Mouse (Mus musculus): ENCODE results near the gene Mlx.

Gene Mlx

DNA sequence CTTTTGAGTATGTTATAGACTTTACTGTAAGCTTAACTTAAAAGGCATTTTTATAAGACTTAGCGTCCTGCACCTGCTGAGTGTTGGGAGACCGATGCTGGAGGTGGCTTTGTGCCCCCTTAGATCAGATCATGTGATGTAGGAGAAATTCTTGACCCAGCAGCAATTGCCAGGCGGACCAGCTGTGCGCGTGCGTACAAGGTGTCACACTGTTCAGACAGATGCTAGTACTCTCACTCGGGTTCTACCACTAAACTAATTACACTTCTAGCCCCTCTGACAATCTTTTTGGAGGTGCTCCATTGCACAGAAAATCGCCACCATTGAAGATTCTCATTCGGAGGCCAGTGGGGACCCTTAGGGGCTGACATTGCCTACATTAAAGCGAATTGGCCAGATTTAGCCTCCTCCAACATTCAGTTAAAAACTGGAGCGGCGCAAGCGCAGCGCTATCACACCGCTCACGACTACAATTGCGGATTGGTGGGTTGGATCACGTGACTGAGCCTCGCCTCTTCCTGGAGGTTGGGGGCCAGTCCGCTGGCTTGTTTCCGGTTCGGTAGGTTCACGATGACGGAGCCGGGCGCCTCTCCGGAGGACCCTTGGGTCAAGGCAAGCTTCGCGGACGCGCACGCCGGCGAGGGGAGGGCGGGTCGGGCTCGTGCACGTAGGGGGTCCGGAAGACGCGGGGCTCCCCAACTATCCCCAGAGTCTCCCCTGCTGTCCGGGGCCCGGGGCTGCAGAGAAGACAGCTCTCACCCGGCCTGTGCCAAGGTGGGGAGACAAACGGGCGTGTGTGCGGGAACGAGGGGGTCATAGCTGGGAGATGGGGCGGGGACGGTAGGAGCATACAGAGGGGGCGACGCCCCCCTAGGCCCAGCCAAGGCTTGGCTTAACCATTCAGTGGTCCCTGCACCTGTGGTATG lies at the start of gene Mlx:
TSS of gene Mlx (plus strand) at position 522 of the 926 bp plus-strand sequence.
- peak; percentile 84 to 90 for DNase-seq (ENCODE audit: low spot score in 2 of 2)

GRCm38 (mm10) chr11:101037795-101038194 lies 49.3 kb upstream of the Mlx start:
- no peak for DNase-seq (ENCODE audit: low spot score in 2 of 2)

- no peak for DNase-seq (ENCODE audit: low spot score in 2 of 2)
Observed at GRCm38 (mm10) chr11:101045826-101046225, 41.3 kb upstream of the Mlx start.

DNA sequence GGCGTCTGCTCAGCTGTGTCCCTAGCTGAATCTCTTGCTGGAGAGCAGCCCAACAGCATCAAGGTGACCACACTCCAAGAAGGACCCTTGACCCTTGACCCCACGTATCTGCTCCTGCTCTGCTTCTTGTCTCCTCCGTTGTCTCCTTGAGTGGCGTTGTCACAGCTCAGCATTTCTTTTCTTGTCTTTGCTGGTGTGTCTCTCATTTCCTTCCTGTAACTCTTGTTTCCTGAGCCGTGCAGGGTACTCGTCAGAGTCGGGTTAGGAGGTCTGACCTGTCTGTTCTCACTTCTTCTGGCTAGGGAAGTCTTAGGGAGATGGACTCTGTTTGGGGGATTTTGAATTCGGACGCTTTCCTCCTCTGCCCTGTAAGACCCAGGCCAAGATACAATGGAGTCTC lies 40.6 kb upstream of the Mlx start:
- no peak for DNase-seq (ENCODE audit: low spot score in 2 of 2)

DNA sequence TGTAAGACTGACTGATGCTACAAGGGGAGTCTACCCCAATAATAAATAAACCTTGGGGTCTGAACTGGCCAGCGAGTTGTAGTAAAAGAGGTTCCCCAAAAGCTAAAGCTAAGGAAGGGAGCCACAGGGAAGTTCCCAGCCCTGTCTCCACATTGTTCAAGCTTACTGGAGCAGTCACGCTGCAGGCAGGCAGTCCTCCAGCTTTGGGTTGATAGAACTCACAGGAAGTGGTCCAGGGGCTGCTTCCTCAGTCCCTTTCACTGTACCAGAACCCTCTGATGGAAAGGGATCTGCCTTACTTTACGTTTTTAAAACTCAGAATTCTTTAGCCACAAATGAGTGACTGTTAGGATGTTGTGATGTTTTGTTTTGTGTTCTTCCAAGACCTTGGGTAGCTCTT lies 39.6 kb upstream of the Mlx start:
- DNase-seq (ENCODE audit: low spot score in 2 of 2) = no peak

- DNase-seq (ENCODE audit: low spot score in 2 of 2) = no peak
Observed at GRCm38 (mm10) chr11:101050359-101050758, 36.7 kb upstream of the Mlx start.

DNA sequence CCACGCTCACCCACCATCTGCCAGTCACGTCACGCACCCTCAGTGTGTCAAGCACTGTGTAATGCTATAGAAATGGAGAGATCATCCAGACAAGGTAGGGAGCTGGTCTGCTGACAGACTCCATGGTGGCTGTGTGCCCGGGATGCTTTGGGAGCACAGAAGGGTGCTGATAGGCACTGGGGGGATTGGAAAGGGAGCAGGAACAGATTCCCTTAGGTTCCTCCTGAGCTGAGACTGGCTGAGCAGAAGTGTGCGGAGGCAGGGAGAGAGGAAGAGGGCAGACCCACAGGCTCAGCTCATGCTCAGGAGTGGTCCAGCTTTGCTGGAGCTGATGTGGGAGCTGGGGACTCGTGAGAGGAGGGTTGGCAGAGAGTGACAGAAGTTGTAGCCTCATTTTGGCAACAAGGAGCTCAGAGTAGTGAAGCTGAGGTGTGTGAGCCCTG lies 36.0 kb upstream of the Mlx start:
- DNase-seq (ENCODE audit: low spot score in 2 of 2) = no peak

DNA sequence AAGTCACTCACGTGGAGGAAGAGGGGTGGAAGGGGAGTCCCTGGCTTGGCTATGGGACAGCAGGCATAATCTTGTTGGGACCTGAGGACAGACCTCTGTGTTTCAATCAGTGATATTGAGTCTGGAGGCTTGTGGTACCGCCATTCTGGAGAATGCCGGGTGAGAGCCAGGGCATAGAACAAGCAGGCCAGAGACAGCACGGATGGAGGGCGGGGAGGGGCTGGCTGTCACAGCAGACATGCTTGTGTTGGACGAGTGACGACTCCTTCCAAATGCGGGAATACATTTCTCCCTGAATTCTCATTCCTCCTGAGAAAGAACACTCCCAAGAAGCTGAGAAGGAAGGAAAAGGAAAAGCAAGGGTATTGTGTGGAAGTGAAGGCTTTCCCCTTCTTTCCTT lies 35.5 kb upstream of the Mlx start:
- DNase-seq (ENCODE audit: low spot score in 2 of 2) = no peak

DNA sequence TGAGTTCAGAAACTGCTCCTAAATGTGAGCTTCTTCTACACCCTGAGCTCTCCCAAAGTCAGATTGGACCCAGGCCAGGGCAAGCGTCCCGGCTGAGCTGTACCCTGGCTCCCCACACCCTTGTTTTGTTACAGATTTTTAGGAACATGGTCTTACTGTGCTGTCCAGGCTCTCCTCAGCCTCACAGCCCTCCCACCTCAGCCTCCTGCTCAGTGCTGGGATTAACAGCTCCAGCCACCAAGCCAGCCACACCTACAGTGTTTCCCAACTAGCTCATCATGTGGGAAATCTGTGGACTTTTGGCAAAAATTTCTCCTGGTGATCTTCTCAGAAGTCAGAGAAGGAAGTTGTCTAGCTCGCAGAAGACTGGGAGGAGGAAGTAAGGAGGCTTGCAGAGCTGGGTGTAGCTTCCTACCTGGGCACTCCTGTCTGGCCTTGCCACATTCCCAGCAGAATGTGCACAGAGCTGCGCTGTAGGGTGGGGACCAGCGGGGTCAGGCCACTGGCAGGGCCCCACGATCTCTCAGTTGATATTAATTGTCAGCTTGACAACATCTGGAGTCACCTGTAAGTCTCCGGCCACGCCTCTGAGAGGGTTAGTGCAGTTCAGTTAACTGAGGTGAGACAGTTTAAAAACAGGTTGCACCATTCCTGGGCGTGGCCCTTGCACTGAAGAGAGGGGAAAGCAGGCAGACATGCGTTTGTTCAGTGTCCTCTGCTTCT lies 34.2 kb upstream of the Mlx start:
- peak; percentile 63 to 85 for DNase-seq (ENCODE audit: low spot score in 2 of 2)

DNA sequence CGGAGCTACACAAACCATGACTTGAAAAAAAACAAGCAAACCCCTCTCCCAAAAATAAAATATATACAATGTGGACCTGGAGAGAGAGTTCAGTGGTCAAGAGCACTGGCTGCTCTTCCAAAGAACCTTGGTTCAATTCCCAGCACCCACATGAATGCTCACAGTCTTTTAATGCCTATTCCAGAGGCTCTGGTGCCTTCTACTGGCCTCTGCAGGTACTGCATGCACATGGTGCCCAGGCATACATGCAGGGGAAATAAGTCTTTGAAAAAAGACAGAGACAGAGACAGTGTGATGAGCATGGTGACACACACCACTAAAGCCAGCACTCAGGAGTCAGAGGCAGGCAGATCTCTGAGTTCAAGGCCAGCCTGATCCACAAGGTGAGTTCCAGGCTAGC lies 33.1 kb upstream of the Mlx start:
- no peak for DNase-seq (ENCODE audit: low spot score in 2 of 2)

GRCm38 (mm10) chr11:101055418-101055817 lies 31.7 kb upstream of the Mlx start:
- DNase-seq (ENCODE audit: low spot score in 2 of 2) = no peak

GRCm38 (mm10) chr11:101056885-101057284 lies 30.2 kb upstream of the Mlx start:
- peak; percentile 65 to 80 for DNase-seq (ENCODE audit: low spot score in 2 of 2)

- DNase-seq (ENCODE audit: low spot score in 2 of 2) = peak; percentile 84 to 88
Observed at GRCm38 (mm10) chr11:101057860-101058259, 29.2 kb upstream of the Mlx start.

DNA sequence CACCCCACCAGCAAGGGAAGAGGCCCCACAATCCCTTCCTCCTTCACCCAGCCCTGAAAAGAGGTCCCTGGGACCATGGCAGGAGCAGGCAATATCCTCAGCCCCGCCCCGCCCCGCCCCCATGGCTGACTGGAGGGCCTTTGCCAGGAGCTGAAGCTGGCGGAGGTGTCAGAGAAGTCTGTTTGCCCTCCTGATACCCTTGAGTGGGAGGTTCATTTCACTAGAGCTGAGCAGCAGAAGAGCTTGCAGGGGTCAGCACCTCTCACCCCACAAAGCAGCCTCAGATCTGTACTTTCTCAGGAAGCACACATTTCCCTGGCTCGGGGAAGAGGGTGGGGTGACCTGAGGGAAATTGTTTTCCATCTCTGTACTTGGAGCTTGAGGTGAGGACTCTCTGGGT lies 28.4 kb upstream of the Mlx start:
- DNase-seq (ENCODE audit: low spot score in 2 of 2) = no peak

DNA sequence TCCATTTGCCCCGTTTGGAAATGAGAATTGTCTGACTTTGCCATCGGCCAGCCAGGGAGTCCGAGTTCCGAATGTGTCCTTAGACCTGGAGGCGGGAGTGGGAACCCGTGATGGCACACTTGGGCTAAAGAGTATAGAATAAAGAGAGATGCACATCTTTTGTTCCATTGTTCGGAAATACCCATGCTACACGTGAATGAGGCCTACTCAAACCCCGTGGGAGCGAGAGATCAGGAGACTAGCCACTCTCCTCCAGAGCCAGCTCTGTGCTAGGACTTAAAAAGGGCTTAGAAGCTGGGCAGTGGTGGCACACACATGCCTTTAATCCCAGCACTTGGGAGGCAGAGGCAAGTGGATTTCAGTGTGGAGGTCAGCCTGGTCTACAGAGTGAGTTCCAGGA lies 27.6 kb upstream of the Mlx start:
- DNase-seq (ENCODE audit: low spot score in 2 of 2) = no peak

DNA sequence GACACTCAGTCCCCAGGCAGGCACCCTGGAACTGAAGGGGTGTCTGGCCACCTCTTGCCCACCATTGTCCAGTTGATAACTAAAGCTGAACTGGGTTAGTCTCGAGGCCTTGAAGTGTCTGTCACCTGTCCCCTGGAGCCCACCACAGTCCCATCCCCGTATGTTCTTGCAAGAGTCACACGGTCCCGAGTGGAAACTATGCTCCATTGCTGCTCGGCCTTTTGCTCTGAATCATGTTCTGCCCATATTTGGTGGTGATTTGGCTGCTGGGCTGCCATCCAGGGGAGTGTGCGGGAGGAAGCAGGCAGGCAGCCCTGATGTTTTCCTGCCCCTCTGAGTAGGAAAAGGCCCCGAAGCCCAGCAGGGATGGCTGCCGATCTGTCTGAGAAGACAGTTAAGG lies 27.0 kb upstream of the Mlx start:
- peak; percentile 43 to 75 for DNase-seq (ENCODE audit: low spot score in 2 of 2)

GRCm38 (mm10) chr11:101061049-101061448 lies 26.0 kb upstream of the Mlx start:
- DNase-seq (ENCODE audit: low spot score in 2 of 2) = no peak

- peak; percentile 53 to 74 for DNase-seq (ENCODE audit: low spot score in 2 of 2)
Observed at GRCm38 (mm10) chr11:101062165-101062884, 24.8 kb upstream of the Mlx start.

GRCm38 (mm10) chr11:101062971-101063675 lies 24.0 kb upstream of the Mlx start:
- DNase-seq (ENCODE audit: low spot score in 2 of 2) = peak in 1 of 2 experiments; percentile 33

DNA sequence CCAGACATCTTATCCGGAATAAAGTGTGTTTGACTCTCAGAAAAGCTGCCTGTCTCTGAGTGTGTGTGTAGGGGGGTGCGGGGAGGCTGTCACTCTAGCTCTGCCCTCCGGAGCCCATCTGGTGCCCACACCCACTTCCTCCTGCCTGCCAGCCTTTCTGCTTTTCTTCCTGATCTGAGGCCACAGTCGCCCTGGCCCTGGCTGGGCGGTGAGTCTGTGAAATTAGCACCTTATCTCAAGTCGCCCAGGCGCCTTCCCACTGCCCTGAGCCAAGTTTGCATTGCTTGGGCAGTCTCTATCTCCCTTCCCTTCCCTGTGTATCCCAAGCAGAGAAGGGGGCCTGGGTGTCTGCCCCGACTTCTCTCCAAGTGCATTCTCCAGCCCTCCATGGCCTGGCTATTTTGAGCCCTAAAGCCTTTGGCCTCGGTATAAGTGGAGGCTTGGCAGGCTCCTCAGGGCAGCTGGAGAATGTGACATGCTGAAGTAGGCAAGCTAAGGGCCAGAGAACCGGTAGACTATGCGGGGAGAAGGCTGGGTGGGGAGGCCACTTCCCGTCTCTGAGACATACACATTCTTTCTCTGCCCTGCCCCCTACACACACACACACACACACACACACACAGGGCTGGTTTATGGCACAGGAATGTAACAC lies 23.3 kb upstream of the Mlx start:
- peak; percentile 59 to 65 for DNase-seq (ENCODE audit: low spot score in 2 of 2)

- no peak for DNase-seq (ENCODE audit: low spot score in 2 of 2)
Observed at GRCm38 (mm10) chr11:101064462-101064861, 22.6 kb upstream of the Mlx start.

All from urinary bladder, postnatal 36 days (tissue).